Mouse (Mus musculus) testis, adult 2 months (tissue): ENCODE measurements around the gene Kcnip1. TPM values are rescaled to one million over a fixed set of nuclear protein-coding genes. Genes with fewer than 3 reads are reported as not detected.

Source experiments
- H3K27ac ChIP-seq: fragments of 200-500 bp; 2 replicates; pipeline ENCODE4 v1.5.1; 2012; ENCODE audit warnings: low read depth, low read length; ENCODE audit not compliant: control insufficient read depth, insufficient read depth
- H3K27me3 ChIP-seq: fragments of 200-500 bp; 2 replicates; pipeline ENCODE4 v1.6.1; 2012; ENCODE audit warnings: mild to moderate bottlenecking, low read length, moderate library complexity; ENCODE audit not compliant: control insufficient read depth, insufficient read depth
- H3K36me3 ChIP-seq: fragments of 200-500 bp; 2 replicates; pipeline ENCODE4 v1.6.1; 2012; ENCODE audit warnings: mild to moderate bottlenecking, low read length; ENCODE audit not compliant: control insufficient read depth, insufficient read depth
- H3K4me1 ChIP-seq: fragments of 200-500 bp; 2 replicates; pipeline ENCODE4 v1.6.1; 2012; ENCODE audit warnings: low read length; ENCODE audit not compliant: control insufficient read depth, insufficient read depth
- H3K4me3 ChIP-seq: fragments of 200-500 bp; 2 replicates; pipeline ENCODE4 v1.5.1; 2012; ENCODE audit warnings: low read depth, mild to moderate bottlenecking, low read length, moderate library complexity, mixed read lengths; ENCODE audit not compliant: control insufficient read depth
- CTCF ChIP-seq: fragments of 200-500 bp; IDR thresholded peaks from 2 replicates; pipeline ENCODE4 v1.5.1; 2012; ENCODE audit warnings: low read depth, mild to moderate bottlenecking, inconsistent platforms, low read length, moderate library complexity; ENCODE audit not compliant: control insufficient read depth, insufficient read depth, insufficient replicate concordance
- POLR2A ChIP-seq: fragments of 200-500 bp; IDR thresholded peaks from 2 replicates; pipeline ENCODE4 v1.6.1; 2012; ENCODE audit warnings: low read depth, mild to moderate bottlenecking, inconsistent platforms, low read length, moderate library complexity; ENCODE audit not compliant: control insufficient read depth
- polyA plus RNA-seq: library from polyadenylated mRNA; depleted of rRNA; stranded (reverse); fragments of >200 nt; gene quantifications from 2 replicates; pipeline ENCODE4 v1.2.3, GENCODE M21; 2012

Kcnip1 gene
- polyA plus RNA-seq, 1 experiment, result 1.6 TPM

GRCm38 (mm10) chr11:33937641-33938040 lies 55.3 kb downstream of the Kcnip1 start:
- H3K36me3 ChIP-seq, result no peaks in the 10 kb centered on the region
- TF ChIP-seq CTCF, result no peak
- TF ChIP-seq POLR2A, result no peak
- H3K4me3 ChIP-seq, result no peak overlapping the region
- peaks cover 6% of the 10 kb centered on the region for H3K4me1 ChIP-seq
- H3K27me3 ChIP-seq, result no peaks in the 10 kb centered on the region
- H3K27ac ChIP-seq, result no peak overlapping the region

GRCm38 (mm10) chr11:33934286-33934685 lies 58.7 kb downstream of the Kcnip1 start:
- Histone ChIP-seq H3K4me1 (peaks cover 10% of the 10 kb centered on the region), H3K27me3 (no peaks in the 10 kb centered on the region), H3K27ac (no peak overlapping the region), H3K36me3 (no peaks in the 10 kb centered on the region), H3K4me3 (peak overlapping the region; percentile 81)
- TF ChIP-seq POLR2A (no peak), CTCF (peak; percentile 89)

GRCm38 (mm10) chr11:33932386-33933111 lies 60.4 kb downstream of the Kcnip1 start:
- H3K4me3 ChIP-seq, result peak overlapping the region; percentile 64
- H3K36me3 ChIP-seq, result no peaks in the 10 kb centered on the region

GRCm38 (mm10) chr11:33931836-33932385 lies 61.0 kb downstream of the Kcnip1 start:
- no peaks in the 10 kb centered on the region for H3K36me3 ChIP-seq
- H3K27ac ChIP-seq, result peak overlapping the region; percentile 73
- H3K4me1 ChIP-seq, result peaks cover 12% of the 10 kb centered on the region
- no peak for TF ChIP-seq CTCF
- peak; percentile 52; the same call in 1 of the 2 replicates for TF ChIP-seq POLR2A
- H3K27me3 ChIP-seq, result no peaks in the 10 kb centered on the region
- H3K4me3 ChIP-seq, result peak overlapping the region; percentile 73

More at GRCm38 (mm10) chr11:33932386-33933111, 60.4 kb downstream of the Kcnip1 start:
- Histone ChIP-seq H3K4me1 (peaks cover 12% of the 10 kb centered on the region), H3K27ac (peak overlapping the region; percentile 73), H3K27me3 (no peaks in the 10 kb centered on the region)
- TF ChIP-seq POLR2A (no peak), CTCF (no peak)

GRCm38 (mm10) chr11:33929412-33929811 lies 63.5 kb downstream of the Kcnip1 start:
- Histone ChIP-seq H3K4me1 (peaks cover 12% of the 10 kb centered on the region), H3K27ac (no peak overlapping the region), H3K4me3 (no peak overlapping the region), H3K36me3 (no peaks in the 10 kb centered on the region), H3K27me3 (no peaks in the 10 kb centered on the region)
- no peak for TF ChIP-seq POLR2A
- TF ChIP-seq CTCF, result no peak

- H3K27me3 ChIP-seq, result no peaks in the 10 kb centered on the region
Measured at GRCm38 (mm10) chr11:33928658-33929057, 64.3 kb downstream of the Kcnip1 start.

GRCm38 (mm10) chr11:33927836-33928235 lies 65.1 kb downstream of the Kcnip1 start:
- Histone ChIP-seq H3K4me3 (no peak overlapping the region), H3K36me3 (no peaks in the 10 kb centered on the region), H3K4me1 (peaks cover 8% of the 10 kb centered on the region), H3K27me3 (no peaks in the 10 kb centered on the region), H3K27ac (no peak overlapping the region)
- TF ChIP-seq POLR2A, result no peak
- TF ChIP-seq CTCF, result no peak

More at GRCm38 (mm10) chr11:33928658-33929057, 64.3 kb downstream of the Kcnip1 start:
- Histone ChIP-seq H3K4me1 (peaks cover 9% of the 10 kb centered on the region), H3K27ac (no peak overlapping the region), H3K36me3 (no peaks in the 10 kb centered on the region), H3K4me3 (no peak overlapping the region)
- TF ChIP-seq POLR2A (no peak), CTCF (peak; percentile 14; the same call in 1 of the 2 replicates)
